Mouse (Mus musculus) thymus, adult 2 months (tissue): Measurements from ENCODE around the gene Hdac9.

Source experiments
- CTCF ChIP-seq: fragments of 200-500 bp; IDR thresholded peaks from 2 replicates; pipeline ENCODE4 v1.5.1; 2012; ENCODE audit warnings: mild to moderate bottlenecking, control low read depth, low read length, moderate library complexity, borderline replicate concordance; ENCODE audit not compliant: control insufficient read depth, poor library complexity, insufficient read depth; ENCODE audit errors: extremely low read depth
- POLR2A ChIP-seq: fragments of 200-500 bp; IDR thresholded peaks from 2 replicates; pipeline ENCODE4 v1.6.1; 2012; ENCODE audit warnings: mild to moderate bottlenecking, low read length, control low read depth, moderate library complexity; ENCODE audit not compliant: control insufficient read depth, poor library complexity, insufficient read depth; ENCODE audit errors: extremely low read depth

DNA sequence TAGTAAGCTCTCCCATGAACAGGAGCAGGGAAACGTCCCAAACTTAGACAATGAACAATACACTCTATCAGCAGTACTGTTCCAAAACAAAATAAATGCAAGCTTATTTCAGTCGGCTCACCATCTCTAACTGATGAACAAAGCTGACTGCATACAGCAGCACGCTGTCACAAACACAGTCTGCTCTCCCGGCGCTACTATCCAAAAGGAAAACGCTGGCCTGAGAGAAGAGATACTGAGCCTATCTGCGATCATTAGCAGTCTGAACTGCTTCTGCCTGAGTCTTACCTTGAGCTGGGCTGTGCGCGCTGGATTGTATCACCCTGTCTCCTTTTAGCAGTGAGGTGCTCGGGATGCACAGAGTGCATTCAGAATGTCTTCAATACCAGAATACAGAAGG is 299.1 kb downstream of the Hdac9 start:
- no peak for TF ChIP-seq CTCF
- no peak for TF ChIP-seq POLR2A
